Mouse (Mus musculus) megakaryocyte, embryonic 14.5 days (primary cell): Measurements from ENCODE around the gene Arhgef18. TPM values are rescaled to one million over a fixed set of nuclear protein-coding genes. Genes with fewer than 3 reads are reported as not detected.

ENCODE experiments used
- H3K27me3 ChIP-seq: replicated peaks from 2 replicates; pipeline ENCODE3; 2012; ENCODE audit warnings: inconsistent platforms
- H3K36me3 ChIP-seq: replicated peaks from 2 replicates; pipeline ENCODE3; 2012; ENCODE audit warnings: low read length, inconsistent platforms, mixed read lengths
- H3K4me1 ChIP-seq: 2 replicates; pipeline ENCODE4 v1.6.1; 2012; ENCODE audit warnings: inconsistent platforms
- H3K4me3 ChIP-seq: replicated peaks from 2 replicates; pipeline ENCODE3; 2012; ENCODE audit warnings: moderate library complexity, mild to moderate bottlenecking, inconsistent platforms
- H3K9me3 ChIP-seq: 2 replicates; pipeline ENCODE4 v1.6.1; 2012; ENCODE audit warnings: inconsistent platforms
- FLI1 ChIP-seq: IDR thresholded peaks from 2 replicates; pipeline ENCODE4 v1.6.1; 2012; ENCODE audit warnings: low read length, inconsistent platforms, mixed read lengths
- GATA1 ChIP-seq: IDR thresholded peaks from 3 replicates; pipeline ENCODE4 v1.6.1; 2012; ENCODE audit warnings: mixed read lengths, low read length, inconsistent platforms, borderline replicate concordance
- polyA plus RNA-seq: library from polyadenylated mRNA; stranded (reverse); fragments of >175 nt; gene quantifications from 2 replicates; pipeline ENCODE4 v1.2.3, GENCODE M21; 2012; ENCODE audit warnings: low replicate concordance; ENCODE audit not compliant: insufficient read depth

Arhgef18 gene
- polyA plus RNA-seq, 1 experiment = 16.0 TPM

DNA sequence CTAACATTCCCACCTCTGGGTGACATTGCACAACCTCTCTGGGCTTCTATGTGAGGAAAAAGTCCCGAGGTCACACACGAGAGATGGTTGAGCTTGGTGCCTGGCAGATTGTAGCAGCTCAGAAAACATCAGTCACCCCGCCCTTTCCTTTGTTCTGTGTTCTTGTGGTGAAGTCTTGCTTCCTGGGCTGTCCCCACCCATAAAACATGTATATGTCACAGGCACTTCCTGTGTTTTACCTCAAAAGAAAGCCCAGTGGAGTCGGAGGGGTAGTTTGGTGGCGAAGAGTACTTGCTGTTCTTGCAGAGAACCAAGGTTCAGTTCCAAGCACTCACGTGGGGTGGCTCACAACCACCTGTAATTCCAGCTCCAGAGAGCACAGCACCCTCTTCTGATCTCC, 37.2 kb upstream of the Arhgef18 start:
- peaks cover 58% of the 10 kb centered on the region for H3K4me1 ChIP-seq
- H3K4me3 ChIP-seq = peak overlapping the region; percentile 72
- no peaks in the 10 kb centered on the region for H3K27me3 ChIP-seq
- TF ChIP-seq FLI1 = no peak
- TF ChIP-seq GATA1 = no peak
- no peaks in the 10 kb centered on the region for H3K9me3 ChIP-seq
- peaks cover 7% of the 10 kb centered on the region for H3K36me3 ChIP-seq

DNA sequence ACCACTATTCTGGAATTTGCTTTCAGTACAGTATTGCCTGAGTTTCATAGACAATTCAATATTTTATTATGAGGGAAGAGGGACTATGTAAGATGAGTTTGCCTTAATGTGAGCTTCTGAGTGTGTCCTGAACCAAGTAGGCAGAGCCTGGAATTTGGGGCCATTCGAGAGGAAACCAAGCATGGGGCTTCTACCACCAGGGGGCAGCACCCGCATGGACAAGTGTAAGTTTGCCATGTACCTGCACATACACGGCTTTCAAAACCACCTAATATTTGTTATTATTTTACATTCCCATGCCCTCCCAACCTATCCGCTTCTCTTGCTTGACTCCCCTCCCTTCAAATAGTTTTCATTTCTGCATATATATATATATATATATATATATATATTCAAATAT, 34.7 kb upstream of the Arhgef18 start:
- peaks cover 14% of the 10 kb centered on the region for H3K36me3 ChIP-seq
- TF ChIP-seq GATA1 = no peak
- no peak for TF ChIP-seq FLI1
- H3K4me3 ChIP-seq = no peak overlapping the region
- peaks cover 53% of the 10 kb centered on the region for H3K4me1 ChIP-seq
- no peaks in the 10 kb centered on the region for H3K27me3 ChIP-seq
- H3K9me3 ChIP-seq = no peaks in the 10 kb centered on the region

DNA sequence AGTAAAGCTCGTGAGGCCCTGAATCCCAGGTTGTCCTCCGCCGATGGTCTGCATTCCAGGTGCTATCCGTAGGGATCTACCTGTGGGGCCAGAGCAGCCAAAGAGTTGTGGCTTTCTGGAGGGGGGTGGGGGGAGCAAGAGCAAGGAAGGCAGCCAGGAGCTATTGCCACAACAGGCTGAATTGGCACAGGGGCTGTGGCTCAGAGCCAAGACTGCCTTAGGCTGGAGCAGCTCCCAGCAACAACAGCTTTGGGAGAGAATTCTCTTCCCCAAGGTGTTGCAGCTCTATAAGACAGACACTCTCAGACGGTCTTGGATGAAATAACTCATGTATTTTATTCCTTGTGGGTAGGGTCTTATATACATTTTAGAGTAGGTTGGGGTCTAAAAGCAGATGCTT, 25.7 kb upstream of the Arhgef18 start:
- TF ChIP-seq FLI1 (no peak), GATA1 (no peak)
- Histone ChIP-seq H3K4me1 (0 out of 2 replicates have a peak, but pooled peaks cover 3% of the 10 kb centered on the region), H3K36me3 (peaks cover 38% of the 10 kb centered on the region), H3K4me3 (no peak overlapping the region), H3K27me3 (no peaks in the 10 kb centered on the region), H3K9me3 (no peaks in the 10 kb centered on the region)

DNA sequence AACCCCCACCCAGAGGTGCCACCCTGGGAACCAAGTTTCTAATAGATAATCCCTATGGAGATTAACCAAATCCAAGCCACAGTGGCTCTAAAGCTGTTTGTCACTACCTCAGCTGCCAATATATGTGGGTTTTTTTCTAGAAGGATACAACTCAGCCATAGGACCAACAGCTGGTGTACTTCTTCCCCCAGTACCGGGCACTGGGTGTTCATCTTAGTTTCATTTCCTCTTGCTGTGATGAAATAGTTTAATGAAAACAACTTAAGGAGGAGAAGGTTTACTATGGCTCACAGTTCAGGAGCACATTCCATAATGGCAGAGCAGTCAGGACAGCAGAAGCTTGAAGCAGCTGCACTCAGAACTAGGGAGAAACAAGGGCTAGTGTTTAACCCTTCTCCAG, 24.7 kb upstream of the Arhgef18 start:
- Histone ChIP-seq H3K9me3 (no peaks in the 10 kb centered on the region), H3K4me1 (0 out of 2 replicates have a peak, but pooled peaks cover 3% of the 10 kb centered on the region), H3K36me3 (peaks cover 38% of the 10 kb centered on the region), H3K27me3 (no peaks in the 10 kb centered on the region), H3K4me3 (no peak overlapping the region)
- TF ChIP-seq FLI1 (no peak), GATA1 (no peak)

DNA sequence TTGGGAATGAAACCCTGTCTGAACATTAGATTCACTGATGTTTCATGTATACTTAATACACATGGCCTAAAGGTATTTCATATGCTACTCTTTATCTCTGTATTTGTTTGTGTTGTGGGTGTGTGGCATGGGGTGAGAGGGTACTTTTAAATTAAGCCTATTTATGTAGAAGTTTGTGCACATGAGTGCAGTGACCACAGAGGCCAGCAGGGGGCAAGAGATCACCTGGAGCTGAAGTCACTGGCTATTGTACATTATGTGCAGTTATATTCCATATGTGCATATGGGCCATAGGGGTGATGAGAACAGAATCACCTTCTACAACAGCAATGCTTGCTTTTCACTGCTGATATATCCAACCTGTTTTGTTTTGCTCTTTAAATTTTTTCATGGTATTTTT, 17.1 kb upstream of the Arhgef18 start:
- Histone ChIP-seq H3K27me3 (no peaks in the 10 kb centered on the region), H3K4me1 (no peaks in the 10 kb centered on the region), H3K36me3 (peaks cover 32% of the 10 kb centered on the region), H3K9me3 (no peaks in the 10 kb centered on the region), H3K4me3 (no peak overlapping the region)
- no peak for TF ChIP-seq FLI1
- TF ChIP-seq GATA1 = no peak

DNA sequence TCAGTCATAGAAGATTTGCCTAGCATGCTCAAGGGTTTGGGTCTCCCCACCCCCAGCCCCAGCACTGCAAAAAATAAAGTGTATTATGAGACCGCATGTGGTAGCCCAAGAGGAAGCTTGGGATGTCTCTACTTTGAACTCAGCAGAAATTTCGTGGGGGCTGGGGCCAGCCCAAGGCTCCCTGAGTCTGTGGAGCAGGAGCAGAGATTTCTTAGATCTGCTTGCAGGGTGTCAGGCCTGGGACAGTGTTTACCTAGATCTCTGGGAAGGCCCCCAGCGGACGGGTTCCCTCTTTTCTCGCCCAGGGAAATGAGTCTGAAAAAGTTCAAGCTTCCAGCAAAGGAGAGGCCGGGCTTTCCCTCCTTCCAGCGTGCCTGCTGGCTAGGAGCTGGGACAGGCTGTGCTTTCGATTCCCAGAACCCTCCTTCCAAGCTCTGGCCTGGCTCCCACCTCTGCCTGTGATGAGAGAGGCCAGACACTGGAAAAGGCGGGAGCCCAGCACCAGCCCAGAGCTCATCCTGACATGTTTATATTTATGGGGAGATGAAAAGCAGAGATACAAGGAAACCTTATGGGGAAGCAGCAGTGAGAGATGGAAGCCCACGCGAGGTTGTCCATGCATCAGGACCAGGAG, 16.0 kb upstream of the Arhgef18 start:
- H3K36me3 ChIP-seq = peaks cover 37% of the 10 kb centered on the region
- H3K4me3 ChIP-seq = no peak overlapping the region
- H3K4me1 ChIP-seq = no peaks in the 10 kb centered on the region
- H3K9me3 ChIP-seq = no peaks in the 10 kb centered on the region
- TF ChIP-seq FLI1 = no peak
- TF ChIP-seq GATA1 = no peak
- H3K27me3 ChIP-seq = no peaks in the 10 kb centered on the region

DNA sequence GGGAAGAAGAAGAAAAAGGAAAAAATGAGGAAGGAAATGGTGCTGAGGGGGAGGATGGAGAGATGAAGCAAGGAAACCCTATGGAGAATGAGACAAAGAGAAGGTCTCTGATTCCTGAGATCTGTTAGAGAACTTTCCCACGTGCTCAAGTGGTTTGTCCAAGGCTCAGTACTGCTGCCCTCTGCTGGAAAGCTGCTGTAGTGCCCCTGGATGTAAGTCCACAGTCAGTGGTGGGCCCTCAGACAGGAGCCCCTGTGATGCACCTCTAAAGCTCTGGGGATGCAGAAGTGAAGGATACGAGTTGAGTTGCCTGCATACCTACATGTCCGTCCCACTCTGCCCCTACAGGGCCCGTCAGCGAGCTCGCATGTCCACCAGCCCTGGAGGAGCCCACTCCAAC, 5.5 kb upstream of the Arhgef18 start:
- TF ChIP-seq GATA1 (no peak), FLI1 (no peak)
- H3K36me3 ChIP-seq = peaks cover 28% of the 10 kb centered on the region
- no peaks in the 10 kb centered on the region for H3K27me3 ChIP-seq
- H3K9me3 ChIP-seq = no peaks in the 10 kb centered on the region
- H3K4me1 ChIP-seq = peaks cover 13% of the 10 kb centered on the region
- no peak overlapping the region for H3K4me3 ChIP-seq

DNA sequence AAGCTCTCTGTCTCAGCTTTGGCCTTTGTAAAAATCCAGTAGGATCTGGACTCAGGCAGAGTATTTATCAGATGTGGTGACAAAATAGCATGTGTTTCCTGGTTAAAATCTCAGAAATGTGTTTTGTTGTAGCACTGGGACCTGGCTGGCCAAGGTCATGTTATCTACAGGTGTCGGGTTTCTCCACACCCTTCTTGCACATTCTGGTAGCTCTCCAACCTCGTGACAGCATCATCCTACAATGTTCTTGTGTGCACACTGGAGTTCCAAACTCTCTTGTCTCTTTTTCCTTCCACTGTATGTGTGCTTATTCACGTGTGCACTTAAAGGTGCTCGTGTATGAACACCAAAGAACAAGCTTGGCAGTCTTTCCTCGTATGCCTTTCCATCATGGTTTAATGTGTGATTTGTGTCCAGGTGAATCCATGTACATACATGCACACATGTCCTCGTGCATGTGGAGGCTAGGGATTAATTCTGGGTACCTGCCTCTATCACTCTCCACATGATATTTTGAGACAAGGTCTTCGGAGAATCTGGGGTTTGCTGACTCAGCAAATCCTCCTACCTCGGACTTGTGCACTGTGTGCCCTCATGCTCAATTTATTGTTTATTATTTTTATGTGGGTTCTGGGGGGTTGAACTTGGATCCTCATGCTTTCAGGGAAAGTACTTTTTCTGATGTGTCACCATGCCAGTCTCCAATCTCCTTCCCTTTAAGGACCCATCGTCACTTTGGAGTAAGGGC, 4.0 kb upstream of the Arhgef18 start:
- no peak for TF ChIP-seq GATA1
- no peak for TF ChIP-seq FLI1
- no peaks in the 10 kb centered on the region for H3K9me3 ChIP-seq
- H3K4me1 ChIP-seq = peaks cover 24% of the 10 kb centered on the region
- no peak overlapping the region for H3K4me3 ChIP-seq
- H3K27me3 ChIP-seq = no peaks in the 10 kb centered on the region
- H3K36me3 ChIP-seq = peaks cover 25% of the 10 kb centered on the region

DNA sequence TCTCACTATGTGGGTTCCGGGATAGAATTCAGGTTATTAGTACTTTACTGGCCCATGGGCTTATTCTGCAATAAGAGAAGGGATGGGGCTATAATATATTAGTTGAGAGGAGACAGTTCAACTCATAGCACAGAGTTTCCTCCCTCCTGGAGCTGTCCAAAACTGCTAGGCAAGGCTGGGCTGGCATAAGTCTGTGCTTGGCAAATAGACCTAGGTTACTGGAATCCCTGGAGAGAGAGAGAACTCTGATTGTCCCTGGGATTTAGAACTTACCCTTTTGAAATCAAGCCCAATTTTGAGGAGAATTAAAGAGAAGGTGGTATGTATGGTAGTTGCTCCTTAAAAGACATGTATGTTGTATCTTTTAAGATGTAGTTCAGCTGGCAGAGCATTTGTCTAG, 3.3 kb upstream of the Arhgef18 start:
- Histone ChIP-seq H3K36me3 (peaks cover 23% of the 10 kb centered on the region), H3K4me3 (no peak overlapping the region), H3K27me3 (no peaks in the 10 kb centered on the region), H3K9me3 (no peaks in the 10 kb centered on the region), H3K4me1 (peaks cover 31% of the 10 kb centered on the region)
- TF ChIP-seq FLI1 (no peak), GATA1 (no peak)

DNA sequence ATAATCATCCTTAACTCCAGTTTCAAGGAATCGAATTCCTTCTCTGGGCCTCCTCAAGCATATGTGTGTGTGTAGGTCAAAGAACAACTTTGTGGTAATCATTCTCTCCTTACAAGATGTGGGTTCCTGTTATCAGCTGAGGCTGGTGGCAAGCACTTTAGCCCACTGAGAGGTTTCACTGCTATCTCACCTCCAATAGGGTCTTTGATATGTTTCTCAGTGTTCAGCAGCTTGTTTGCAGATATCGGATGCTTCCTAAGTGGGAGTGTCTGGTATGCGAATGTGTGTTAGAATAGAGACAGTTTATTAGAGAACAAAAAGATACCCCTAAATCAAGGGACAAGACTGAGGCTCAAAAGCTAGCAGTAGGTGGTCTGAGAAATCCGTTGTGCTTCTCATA, 513 bp upstream of the Arhgef18 start:
- Histone ChIP-seq H3K4me1 (peaks cover 40% of the 10 kb centered on the region), H3K36me3 (peaks cover 27% of the 10 kb centered on the region), H3K9me3 (no peaks in the 10 kb centered on the region), H3K4me3 (peak overlapping the region; percentile 98), H3K27me3 (no peaks in the 10 kb centered on the region)
- TF ChIP-seq GATA1 (no peak), FLI1 (no peak)
